Mouse (Mus musculus): ENCODE results near the gene Ilkap. TPM values are rescaled to one million over a fixed set of nuclear protein-coding genes. Genes with fewer than 3 reads are reported as not detected.

The Ilkap gene
- polyA plus RNA-seq, 1 experiment from 2014 or later = 177 TPM

GRCm38 (mm10) chr1:91434905-91435304, 36.3 kb upstream of the Ilkap start:
- Histone ChIP-seq H3K27ac (replicated peaks) (0 out of 2 replicates have a peak overlapping the region, but pooled peaks have one; percentile 13), H3K4me1 (no peaks in the 10 kb centered on the region), H3K36me3 (0 out of 2 replicates have a peak, but pooled peaks cover 3% of the 10 kb centered on the region), H3K27me3 (ENCODE audit: low read depth, poor library complexity, severe bottlenecking) (no peaks in the 10 kb centered on the region), H3K4me3 (no peak overlapping the region), H3K9me3 (replicated peaks) (no peaks in the 10 kb centered on the region)
- no peak for DNase-seq (ENCODE audit: low spot score)
- WGBS = 92% methylated on average over 8 of the region's 8 CpGs

GRCm38 (mm10) chr1:91430761-91431160, 32.1 kb upstream of the Ilkap start:
- no peaks in the 10 kb centered on the region for H3K27me3 ChIP-seq (ENCODE audit: low read depth, poor library complexity, severe bottlenecking)
- no peak overlapping the region for H3K27ac ChIP-seq (replicated peaks)
- H3K4me3 ChIP-seq = no peak overlapping the region
- no peaks in the 10 kb centered on the region for H3K4me1 ChIP-seq
- WGBS = 85% methylated on average over 7 of the region's 7 CpGs
- no peak for DNase-seq (ENCODE audit: low spot score)
- H3K36me3 ChIP-seq = peaks cover 5% of the 10 kb centered on the region; the same call in 1 of the 2 replicates
- no peaks in the 10 kb centered on the region for H3K9me3 ChIP-seq (replicated peaks)

GRCm38 (mm10) chr1:91429212-91429611, 30.6 kb upstream of the Ilkap start:
- peaks cover 5% of the 10 kb centered on the region; the same call in 1 of the 2 replicates for H3K36me3 ChIP-seq
- no peak for DNase-seq (ENCODE audit: low spot score)
- WGBS = 94% methylated on average over 10 of the region's 10 CpGs
- no peak overlapping the region for H3K4me3 ChIP-seq
- no peak overlapping the region for H3K27ac ChIP-seq (replicated peaks)
- no peaks in the 10 kb centered on the region for H3K27me3 ChIP-seq (ENCODE audit: low read depth, poor library complexity, severe bottlenecking)
- H3K4me1 ChIP-seq = no peaks in the 10 kb centered on the region
- no peaks in the 10 kb centered on the region for H3K9me3 ChIP-seq (replicated peaks)

- peak; percentile 74 for DNase-seq (ENCODE audit: low spot score)
- 48% methylated on average over 4 of the region's 4 CpGs for WGBS
- Histone ChIP-seq H3K36me3 (peaks cover 5% of the 10 kb centered on the region; the same call in 1 of the 2 replicates), H3K9me3 (replicated peaks) (no peaks in the 10 kb centered on the region), H3K27ac (replicated peaks) (no peak overlapping the region), H3K27me3 (ENCODE audit: low read depth, poor library complexity, severe bottlenecking) (no peaks in the 10 kb centered on the region), H3K4me3 (no peak overlapping the region), H3K4me1 (0 out of 2 replicates have a peak, but pooled peaks cover 2% of the 10 kb centered on the region)
Measured at GRCm38 (mm10) chr1:91428614-91429013, 30.0 kb upstream of the Ilkap start.

DNA sequence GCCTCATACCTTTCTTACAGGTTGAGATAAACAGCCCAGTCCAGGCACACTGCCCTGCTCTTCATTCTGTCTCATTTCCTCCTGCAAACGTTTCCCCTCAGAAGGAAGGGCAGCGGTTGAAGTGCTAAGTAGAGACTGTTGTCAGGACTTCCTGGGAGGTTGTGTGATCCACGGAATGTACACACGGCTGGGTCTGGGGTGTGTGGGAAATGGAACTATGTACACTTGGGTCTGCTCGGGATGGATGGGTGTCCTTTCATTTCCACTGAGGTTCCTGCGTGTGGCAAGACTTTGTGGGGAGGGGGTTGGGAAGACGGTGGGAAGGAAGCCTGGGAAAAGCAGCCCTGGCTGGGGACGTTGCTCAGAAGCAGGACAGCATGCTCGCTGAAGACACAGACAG, 27.8 kb upstream of the Ilkap start:
- no peak for DNase-seq (ENCODE audit: low spot score)
- WGBS = 86% methylated on average over 9 of the region's 9 CpGs
- Histone ChIP-seq H3K4me3 (no peak overlapping the region), H3K27ac (replicated peaks) (no peak overlapping the region), H3K9me3 (replicated peaks) (no peaks in the 10 kb centered on the region), H3K36me3 (peaks cover 3% of the 10 kb centered on the region; the same call in 1 of the 2 replicates), H3K4me1 (0 out of 2 replicates have a peak, but pooled peaks cover 2% of the 10 kb centered on the region), H3K27me3 (ENCODE audit: low read depth, poor library complexity, severe bottlenecking) (no peaks in the 10 kb centered on the region)

GRCm38 (mm10) chr1:91420601-91421065, 22.0 kb upstream of the Ilkap start:
- 94% methylated on average over 8 of the region's 8 CpGs for WGBS
- Histone ChIP-seq H3K36me3 (0 out of 2 replicates have a peak, but pooled peaks cover 5% of the 10 kb centered on the region), H3K4me3 (no peak overlapping the region), H3K27me3 (ENCODE audit: low read depth, poor library complexity, severe bottlenecking) (no peaks in the 10 kb centered on the region), H3K9me3 (replicated peaks) (no peaks in the 10 kb centered on the region), H3K27ac (replicated peaks) (peak overlapping the region; percentile 52; the same call in 1 of the 2 replicates), H3K4me1 (peaks cover 17% of the 10 kb centered on the region)
- DNase-seq (ENCODE audit: low spot score) = no peak

DNA sequence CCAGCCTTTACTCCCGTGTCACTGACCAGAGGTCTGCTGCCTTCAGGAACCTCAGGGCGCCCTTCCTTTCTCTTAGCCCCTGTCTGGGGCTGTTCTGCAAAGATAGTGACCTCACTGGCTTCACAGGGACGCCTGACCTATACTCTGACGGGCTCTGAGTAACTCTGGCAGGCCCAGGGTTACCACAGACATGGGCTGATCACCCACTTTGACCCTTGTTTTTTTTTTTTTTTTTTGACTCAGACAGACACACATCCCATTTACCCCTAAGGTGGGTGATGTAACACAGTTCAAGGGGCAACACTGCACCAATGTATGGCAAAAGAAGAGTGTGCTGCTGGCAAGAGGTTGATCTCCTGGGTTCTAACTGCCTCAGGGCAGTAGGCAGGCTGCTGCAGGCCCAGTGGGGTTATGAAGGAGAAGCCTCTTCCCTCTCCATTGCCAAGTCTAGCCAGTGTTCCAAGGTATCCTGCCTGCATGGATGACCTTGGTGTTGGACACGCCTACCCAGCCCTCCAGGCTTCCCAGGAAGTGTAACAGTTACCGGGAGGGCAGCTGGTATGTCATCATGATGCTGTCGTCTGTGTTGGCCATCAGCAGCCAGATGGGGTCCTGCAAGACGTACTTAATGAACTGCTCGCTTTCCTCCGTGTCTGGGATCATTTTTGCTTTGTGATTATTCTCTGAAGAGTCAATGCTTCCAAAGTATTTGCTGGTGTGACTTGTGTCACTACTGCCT, 21.4 kb upstream of the Ilkap start:
- DNase-seq (ENCODE audit: low spot score) = no peak
- WGBS = 77% methylated on average over 10 of the region's 10 CpGs
- peak overlapping the region; percentile 63; the same call in 1 of the 2 replicates for H3K27ac ChIP-seq (replicated peaks)

DNA sequence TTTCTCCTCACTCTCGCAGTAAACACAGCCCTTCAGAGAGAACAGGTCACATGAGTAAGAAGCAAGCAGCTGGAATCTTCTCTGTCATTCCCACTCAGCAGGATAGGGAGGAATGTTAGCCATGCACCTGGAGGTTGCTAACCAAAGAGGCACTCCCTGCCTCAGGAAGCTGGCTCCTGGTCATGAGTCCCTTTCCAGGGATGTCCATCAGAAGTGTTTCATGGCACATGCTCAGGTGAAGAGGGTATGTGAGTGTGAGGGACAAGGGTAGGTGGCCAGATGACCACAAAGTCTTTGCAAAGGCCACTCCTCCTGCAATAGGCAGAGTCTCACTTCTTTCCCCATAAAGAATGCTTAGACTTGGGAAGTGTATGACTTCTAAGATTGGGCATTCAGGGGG, 19.4 kb upstream of the Ilkap start:
- peaks cover 40% of the 10 kb centered on the region for H3K4me1 ChIP-seq
- DNase-seq (ENCODE audit: low spot score) = no peak
- WGBS = 80% methylated on average over 1 of the region's 1 CpGs
- H3K36me3 ChIP-seq = 0 out of 2 replicates have a peak, but pooled peaks cover 5% of the 10 kb centered on the region
- H3K9me3 ChIP-seq (replicated peaks) = no peaks in the 10 kb centered on the region
- H3K4me3 ChIP-seq = no peak overlapping the region
- peak overlapping the region; percentile 33 for H3K27ac ChIP-seq (replicated peaks)
- peaks cover 9% of the 10 kb centered on the region; the same call in 1 of the 2 replicates for H3K27me3 ChIP-seq (ENCODE audit: low read depth, poor library complexity, severe bottlenecking)

More for the DNA sequence above, 21.4 kb upstream of the Ilkap start:
- Histone ChIP-seq H3K36me3 (0 out of 2 replicates have a peak, but pooled peaks cover 5% of the 10 kb centered on the region), H3K4me3 (no peak overlapping the region), H3K4me1 (peaks cover 23% of the 10 kb centered on the region), H3K27me3 (ENCODE audit: low read depth, poor library complexity, severe bottlenecking) (peaks cover 5% of the 10 kb centered on the region; the same call in 1 of the 2 replicates), H3K9me3 (replicated peaks) (no peaks in the 10 kb centered on the region)

DNA sequence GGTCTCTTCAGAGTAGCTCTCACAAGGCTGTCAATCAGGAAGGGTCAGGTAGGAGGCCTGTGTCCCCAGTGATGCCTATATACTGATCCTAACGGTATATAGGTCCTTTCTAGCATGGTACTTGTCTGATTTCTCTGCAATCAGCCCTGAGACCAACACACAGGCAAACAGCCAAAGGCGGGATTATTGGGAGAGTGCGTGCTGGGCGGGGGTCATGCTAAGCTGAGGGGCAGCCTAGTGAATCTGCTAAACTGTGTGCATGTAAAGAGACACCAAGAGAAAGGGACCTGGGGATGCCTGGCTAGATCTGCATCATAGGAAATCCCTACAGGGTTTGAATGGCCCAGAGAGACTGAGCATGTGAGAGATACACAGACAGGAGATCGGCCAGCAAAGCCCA, 16.7 kb upstream of the Ilkap start:
- peaks cover 66% of the 10 kb centered on the region for H3K4me1 ChIP-seq
- WGBS = 72% methylated on average over 5 of the region's 5 CpGs
- DNase-seq (ENCODE audit: low spot score) = no peak
- H3K27me3 ChIP-seq (ENCODE audit: low read depth, poor library complexity, severe bottlenecking) = peaks cover 25% of the 10 kb centered on the region; the same call in 1 of the 2 replicates
- no peaks in the 10 kb centered on the region for H3K9me3 ChIP-seq (replicated peaks)
- H3K36me3 ChIP-seq = peaks cover 12% of the 10 kb centered on the region
- peak overlapping the region; percentile 98 for H3K27ac ChIP-seq (replicated peaks)
- H3K4me3 ChIP-seq = peak overlapping the region; percentile 84; the same call in 1 of the 2 replicates

- H3K4me3 ChIP-seq = peak overlapping the region; percentile 84
- H3K27ac ChIP-seq (replicated peaks) = peak overlapping the region; percentile 98
- peak; percentile 21 for DNase-seq (ENCODE audit: low spot score)
- peaks cover 67% of the 10 kb centered on the region for H3K4me1 ChIP-seq
- 59% methylated on average over 4 of the region's 4 CpGs for WGBS
- no peaks in the 10 kb centered on the region for H3K9me3 ChIP-seq (replicated peaks)
- peaks cover 12% of the 10 kb centered on the region for H3K36me3 ChIP-seq
- peaks cover 25% of the 10 kb centered on the region; the same call in 1 of the 2 replicates for H3K27me3 ChIP-seq (ENCODE audit: low read depth, poor library complexity, severe bottlenecking)
Measured at GRCm38 (mm10) chr1:91414903-91415302, 16.3 kb upstream of the Ilkap start.

GRCm38 (mm10) chr1:91413898-91414594, 15.4 kb upstream of the Ilkap start, which contains the start of gene Hes6:
Gene Hes6, minus strand, starts transcription at chr1:91414038.
- peaks cover 25% of the 10 kb centered on the region; the same call in 1 of the 2 replicates for H3K27me3 ChIP-seq (ENCODE audit: low read depth, poor library complexity, severe bottlenecking)
- under 1% methylated on average over 39 of the region's 39 CpGs for whole genome bisulfite sequencing
- peaks cover 67% of the 10 kb centered on the region for H3K4me1 ChIP-seq
- peak within 1 kb of the TSS; percentile 98 for H3K27ac ChIP-seq (replicated peaks)
- no peaks in the 10 kb centered on the region for H3K9me3 ChIP-seq (replicated peaks)
- H3K36me3 ChIP-seq = peaks cover 12% of the 10 kb centered on the region
- peak; percentile 93 for DNase-seq (ENCODE audit: low spot score)
- peak within 1 kb of the TSS; percentile 84 for H3K4me3 ChIP-seq

GRCm38 (mm10) chr1:91413536-91413897, 14.9 kb upstream of the Ilkap start:
- Histone ChIP-seq H3K36me3 (peaks cover 12% of the 10 kb centered on the region), H3K27me3 (ENCODE audit: low read depth, poor library complexity, severe bottlenecking) (peaks cover 25% of the 10 kb centered on the region; the same call in 1 of the 2 replicates), H3K4me3 (peak overlapping the region; percentile 84), H3K9me3 (replicated peaks) (no peaks in the 10 kb centered on the region), H3K27ac (replicated peaks) (peak overlapping the region; percentile 98), H3K4me1 (peaks cover 67% of the 10 kb centered on the region)
- WGBS = 0% methylated on average over 14 of the region's 14 CpGs
- no peak for DNase-seq (ENCODE audit: low spot score)
